Mouse (Mus musculus) neural tube, embryonic 11.5 days (tissue): ENCODE data around the gene Cenps. TPM values are rescaled to one million over a fixed set of nuclear protein-coding genes. Genes with fewer than 3 reads are reported as not detected.

Experiments
- ATAC-seq: fragments of 200-750 bp; cut with Nextera tagmentation; 2 replicates; pipeline ENCODE4 v1.8.0; 2017; ENCODE audit warnings: moderate number of reproducible peaks, mild to moderate bottlenecking, moderate TSS enrichment, moderate library complexity; ENCODE audit not compliant: insufficient read depth, low FRiP score, low TSS enrichment
- DNase-seq: peaks from one replicate; pipeline ENCODE4 v3.0.0-alpha.2; 2015; ENCODE audit warnings: low spot score
- H3K27ac ChIP-seq: fragments of 300-500 bp; sonication (generic); 2 replicates; pipeline ENCODE4 v1.5.1; 2014; ENCODE audit warnings: low read depth, mild to moderate bottlenecking, low read length
- H3K27me3 ChIP-seq: fragments of 300-500 bp; sonication (generic); 2 replicates; pipeline ENCODE4 v1.6.1; 2014; ENCODE audit warnings: mild to moderate bottlenecking, low read length, mixed read lengths; ENCODE audit not compliant: control insufficient read depth, insufficient read depth
- H3K36me3 ChIP-seq: fragments of 300-500 bp; sonication (generic); 2 replicates; pipeline ENCODE4 v1.6.1; 2014; ENCODE audit warnings: mild to moderate bottlenecking, low read length, moderate library complexity, mixed read lengths; ENCODE audit not compliant: control insufficient read depth, insufficient read depth
- H3K4me1 ChIP-seq: fragments of 300-500 bp; sonication (generic); 2 replicates; pipeline ENCODE4 v1.6.1; 2014; ENCODE audit warnings: low read length, mixed read lengths; ENCODE audit not compliant: control insufficient read depth, insufficient read depth
- H3K4me2 ChIP-seq: fragments of 300-500 bp; sonication (generic); 2 replicates; pipeline ENCODE4 v1.6.1; 2014; ENCODE audit warnings: low read depth, mild to moderate bottlenecking, moderate library complexity
- H3K4me3 ChIP-seq: fragments of 300-500 bp; sonication (generic); 2 replicates; pipeline ENCODE4 v1.5.1; 2014; ENCODE audit warnings: low read depth, low read length
- H3K9ac ChIP-seq: fragments of 300-500 bp; sonication (generic); 2 replicates; pipeline ENCODE4 v1.6.1; 2014; ENCODE audit warnings: mild to moderate bottlenecking, low read length
- H3K9me3 ChIP-seq: fragments of 300-500 bp; sonication (generic); 2 replicates; pipeline ENCODE4 v1.6.1; 2016; ENCODE audit warnings: low read length; ENCODE audit not compliant: control insufficient read depth
- WGBS: fragments of 180-500 bp; shearing (Covaris S2); extraction: QIAGEN DNeasy Blood & Tissue Kit; methylation state at CpG from one replicate; pipeline ENCODE4 v1.1.7; 2014; 5-methylcytosine and 5-hydroxymethylcytosine counted together
- polyA plus RNA-seq: library from polyadenylated mRNA; unstranded; fragments of >200 nt; fragmentation: Nextera tagmentation; extraction: Ambion mirVana; gene quantifications from 2 replicates; pipeline ENCODE4 v1.2.1, GENCODE M21; 2014

Gene Cenps
- polyA plus RNA-seq, 1 experiment from 2014 or later: 43.0 TPM

GRCm38 (mm10) chr4:149164150-149164549 is 26.7 kb upstream of the Cenps start:
- H3K27ac ChIP-seq: no peak overlapping the region
- WGBS: 63% methylated on average over 5 of the region's 5 CpGs
- no peaks in the 10 kb centered on the region for H3K9me3 ChIP-seq
- no peak for ATAC-seq
- H3K36me3 ChIP-seq: peaks cover 6% of the 10 kb centered on the region
- no peak for DNase-seq
- H3K4me1 ChIP-seq: no peaks in the 10 kb centered on the region; the same call in 1 of the 2 replicates
- no peaks in the 10 kb centered on the region for H3K27me3 ChIP-seq
- H3K9ac ChIP-seq: no peak overlapping the region
- H3K4me3 ChIP-seq: no peak overlapping the region
- no peak overlapping the region for H3K4me2 ChIP-seq

GRCm38 (mm10) chr4:149163196-149163595 is 25.8 kb upstream of the Cenps start:
- H3K4me1 ChIP-seq: no peaks in the 10 kb centered on the region; the same call in 1 of the 2 replicates
- peaks cover 9% of the 10 kb centered on the region for H3K36me3 ChIP-seq
- no peak overlapping the region for H3K27ac ChIP-seq
- WGBS: 79% methylated on average over 1 of the region's 1 CpGs
- H3K9ac ChIP-seq: no peak overlapping the region
- no peaks in the 10 kb centered on the region for H3K9me3 ChIP-seq
- no peak overlapping the region for H3K4me2 ChIP-seq
- no peak overlapping the region for H3K4me3 ChIP-seq
- H3K27me3 ChIP-seq: no peaks in the 10 kb centered on the region
- no peak for DNase-seq
- no peak for ATAC-seq

GRCm38 (mm10) chr4:149161166-149161565 is 23.7 kb upstream of the Cenps start:
- DNase-seq: no peak
- H3K27me3 ChIP-seq: no peaks in the 10 kb centered on the region
- peaks cover 18% of the 10 kb centered on the region for H3K36me3 ChIP-seq
- H3K4me1 ChIP-seq: no peaks in the 10 kb centered on the region; the same call in 1 of the 2 replicates
- no peak for ATAC-seq
- no peaks in the 10 kb centered on the region for H3K9me3 ChIP-seq
- H3K27ac ChIP-seq: no peak overlapping the region
- WGBS: 95% methylated on average over 6 of the region's 6 CpGs
- no peak overlapping the region for H3K4me2 ChIP-seq
- H3K4me3 ChIP-seq: no peak overlapping the region
- no peak overlapping the region for H3K9ac ChIP-seq

- H3K9ac ChIP-seq: no peak overlapping the region
- no peak overlapping the region for H3K4me2 ChIP-seq
- ATAC-seq: no peak
- 85% methylated on average over 13 of the region's 13 CpGs for WGBS
- no peak for DNase-seq
- no peaks in the 10 kb centered on the region for H3K27me3 ChIP-seq
- peaks cover 29% of the 10 kb centered on the region for H3K36me3 ChIP-seq
- no peak overlapping the region for H3K27ac ChIP-seq
- H3K4me3 ChIP-seq: no peak overlapping the region
- H3K9me3 ChIP-seq: no peaks in the 10 kb centered on the region
- H3K4me1 ChIP-seq: no peaks in the 10 kb centered on the region
Observed at GRCm38 (mm10) chr4:149159891-149160290, 22.5 kb upstream of the Cenps start.

DNA sequence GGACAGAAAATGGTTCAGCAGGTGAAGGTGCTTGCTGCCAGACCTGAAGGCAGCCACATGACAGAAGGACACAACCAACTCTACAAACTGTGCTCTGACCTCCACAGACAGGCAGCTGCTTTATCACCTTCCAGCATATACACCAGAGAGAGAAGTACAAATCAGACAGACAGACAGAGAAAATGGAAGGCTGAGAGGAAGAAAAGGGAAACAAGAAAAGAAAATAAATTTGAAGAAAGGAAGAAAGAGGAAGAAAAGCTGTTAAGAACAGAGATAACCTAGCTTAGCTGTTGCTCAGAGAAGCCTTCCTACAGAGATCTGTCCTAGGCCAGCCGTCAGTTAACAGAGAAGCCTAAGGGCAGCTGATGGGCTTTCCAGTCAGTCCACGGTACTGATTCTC is 21.8 kb upstream of the Cenps start:
- Histone ChIP-seq H3K4me3 (no peak overlapping the region), H3K4me1 (no peaks in the 10 kb centered on the region), H3K36me3 (peaks cover 30% of the 10 kb centered on the region), H3K4me2 (no peak overlapping the region), H3K9ac (no peak overlapping the region), H3K27ac (no peak overlapping the region), H3K27me3 (no peaks in the 10 kb centered on the region), H3K9me3 (no peaks in the 10 kb centered on the region)
- DNase-seq (no peak), ATAC-seq (no peak)
- WGBS: 89% methylated on average over 2 of the region's 2 CpGs

DNA sequence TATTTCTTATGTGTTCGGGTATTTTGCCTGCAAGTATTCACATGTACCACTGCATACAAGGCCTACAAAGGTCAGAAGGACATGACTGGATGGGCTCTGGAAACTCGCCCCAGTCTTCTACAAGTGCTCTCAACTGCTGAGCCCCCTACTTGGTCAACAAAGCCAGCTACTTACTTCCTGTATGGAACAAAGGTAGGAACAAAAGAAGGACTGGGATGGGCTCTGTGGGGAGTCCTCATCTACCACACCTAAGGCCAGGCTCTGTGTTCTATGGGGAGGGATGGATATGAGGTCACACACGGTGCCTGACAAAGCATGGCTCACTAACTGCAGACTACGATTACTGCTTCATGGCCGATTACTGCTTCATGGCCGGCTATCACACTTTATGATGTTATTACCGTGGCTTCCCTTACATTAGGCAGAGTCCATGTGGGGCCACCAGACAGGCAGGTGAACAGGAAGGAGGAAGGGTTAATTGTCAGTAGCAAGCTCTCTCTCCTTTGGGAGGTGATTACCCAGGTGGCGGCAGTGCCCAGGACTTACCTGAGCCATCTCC is 20.1 kb upstream of the Cenps start:
- Histone ChIP-seq H3K9ac (no peak overlapping the region), H3K9me3 (no peaks in the 10 kb centered on the region), H3K36me3 (peaks cover 36% of the 10 kb centered on the region), H3K4me2 (no peak overlapping the region), H3K27ac (no peak overlapping the region), H3K4me1 (no peaks in the 10 kb centered on the region), H3K4me3 (no peak overlapping the region), H3K27me3 (no peaks in the 10 kb centered on the region)
- DNase-seq (no peak), ATAC-seq (no peak)
- WGBS: 77% methylated on average over 8 of the region's 8 CpGs

DNA sequence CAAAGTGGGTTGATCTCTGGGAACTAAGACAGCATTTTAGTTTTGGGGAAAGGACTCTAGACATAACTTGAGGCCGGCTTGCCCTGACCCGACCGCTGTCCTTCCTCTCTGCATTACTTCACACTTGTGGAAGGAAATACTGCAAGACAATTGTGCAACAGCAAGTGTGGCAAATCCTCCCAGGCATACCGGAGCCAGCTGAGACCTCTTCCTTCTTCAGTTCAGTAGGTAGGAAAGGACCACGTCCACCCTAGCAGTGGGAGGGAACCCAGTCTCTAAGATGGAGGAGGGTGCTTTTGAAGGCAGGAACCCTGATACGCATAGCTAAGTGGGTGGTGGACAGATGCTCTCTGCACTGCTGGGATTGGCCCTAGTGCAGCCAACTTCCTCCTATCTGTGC is 18.3 kb upstream of the Cenps start:
- WGBS: 98% methylated on average over 6 of the region's 6 CpGs
- Histone ChIP-seq H3K27ac (no peak overlapping the region), H3K36me3 (peaks cover 50% of the 10 kb centered on the region), H3K9ac (no peak overlapping the region), H3K9me3 (no peaks in the 10 kb centered on the region), H3K4me2 (no peak overlapping the region), H3K27me3 (no peaks in the 10 kb centered on the region), H3K4me3 (no peak overlapping the region), H3K4me1 (no peaks in the 10 kb centered on the region)
- DNase-seq (no peak), ATAC-seq (no peak)

GRCm38 (mm10) chr4:149154859-149155258 is 17.4 kb upstream of the Cenps start:
- Histone ChIP-seq H3K4me2 (no peak overlapping the region), H3K27ac (no peak overlapping the region), H3K27me3 (no peaks in the 10 kb centered on the region), H3K9me3 (no peaks in the 10 kb centered on the region), H3K9ac (no peak overlapping the region), H3K36me3 (peaks cover 48% of the 10 kb centered on the region), H3K4me1 (no peaks in the 10 kb centered on the region), H3K4me3 (no peak overlapping the region)
- no peak for DNase-seq
- WGBS: 95% methylated on average over 7 of the region's 7 CpGs
- no peak for ATAC-seq

- H3K9me3 ChIP-seq: no peaks in the 10 kb centered on the region
- 91% methylated on average over 11 of the region's 11 CpGs for WGBS
- no peak overlapping the region for H3K9ac ChIP-seq
- no peak overlapping the region for H3K4me2 ChIP-seq
- H3K4me3 ChIP-seq: no peak overlapping the region
- DNase-seq (no peak), ATAC-seq (no peak)
- no peak overlapping the region for H3K27ac ChIP-seq
- H3K27me3 ChIP-seq: no peaks in the 10 kb centered on the region
- no peaks in the 10 kb centered on the region for H3K4me1 ChIP-seq
- H3K36me3 ChIP-seq: peaks cover 30% of the 10 kb centered on the region
Observed at GRCm38 (mm10) chr4:149150721-149151120, 13.3 kb upstream of the Cenps start.
